Mouse (Mus musculus) gastrocnemius, postnatal 14 days (tissue): ENCODE results near the gene Smarcad1. TPM values are rescaled to one million over a fixed set of nuclear protein-coding genes. Genes with fewer than 3 reads are reported as not detected.

Experiments
- DNase-seq: peaks from one replicate; pipeline ENCODE4 v3.0.0; 2021; ENCODE audit warnings: mixed read lengths
- intact Hi-C: fragments of 180-260 bp; cut with DNase I; formaldehyde crosslinking; loops from one replicate; pipeline ENCODE4 v1.15.1; 2025; ENCODE audit warnings: low total_unique reads
- total RNA-seq, 2 experiments: library from RNA; stranded (reverse); gene quantifications; 2 replicates each; pipeline ENCODE4 v1.2.3; 2021

Gene Smarcad1
- total RNA-seq, 2 experiments from 2014 or later: 13.3 to 13.5 TPM

GRCm38 (mm10) chr6:65061049-65061448 is 18.7 kb downstream of the Smarcad1 start:
- intact Hi-C loops: no loop called here
- DNase-seq: no peak

- no peak for DNase-seq
- intact Hi-C loops: no loop called here
Measured at GRCm38 (mm10) chr6:65075201-65075600, 32.8 kb downstream of the Smarcad1 start.

GRCm38 (mm10) chr6:65079139-65079538 is 36.8 kb downstream of the Smarcad1 start:
- intact Hi-C loops: no loop called here
- no peak for DNase-seq

- DNase-seq: no peak
- intact Hi-C loops: no loop called here
Measured at GRCm38 (mm10) chr6:65114902-65115301, 72.5 kb downstream of the Smarcad1 start.

GRCm38 (mm10) chr6:65117540-65117939 is 75.2 kb downstream of the Smarcad1 start:
- DNase-seq: no peak
- intact Hi-C loops: no loop called here

- intact Hi-C loops: no loop called here
- DNase-seq: peak; percentile 10
Measured at GRCm38 (mm10) chr6:65126074-65126726, 83.8 kb downstream of the Smarcad1 start.

GRCm38 (mm10) chr6:65132376-65132775 is 90.0 kb downstream of the Smarcad1 start:
- intact Hi-C loops: no loop called here
- no peak for DNase-seq

GRCm38 (mm10) chr6:65137802-65138201 is 95.4 kb downstream of the Smarcad1 start:
- intact Hi-C loops: no loop called here

GRCm38 (mm10) chr6:65138243-65138642 is 95.9 kb downstream of the Smarcad1 start:
- DNase-seq: no peak
- intact Hi-C loops: no loop called here

More at GRCm38 (mm10) chr6:65137802-65138201, 95.4 kb downstream of the Smarcad1 start:
- DNase-seq: no peak

- intact Hi-C loops: no loop called here
- DNase-seq: no peak
Measured at GRCm38 (mm10) chr6:65140082-65140749, 97.8 kb downstream of the Smarcad1 start.

GRCm38 (mm10) chr6:65140750-65141243 is 98.4 kb downstream of the Smarcad1 start:
- DNase-seq: no peak
- intact Hi-C loops: no loop called here

GRCm38 (mm10) chr6:65142316-65142715 is 99.9 kb downstream of the Smarcad1 start:
- intact Hi-C loops: no loop called here
- DNase-seq: no peak

- no peak for DNase-seq
- intact Hi-C loops: no loop called here
Measured at GRCm38 (mm10) chr6:65144621-65145205, 102.3 kb downstream of the Smarcad1 start, which contains the start of gene Hpgds. Gene Hpgds, minus strand, starts transcription at chr6:65144908.

- intact Hi-C loops: no loop called here
Measured at GRCm38 (mm10) chr6:65146363-65146762, 104.0 kb downstream of the Smarcad1 start.

GRCm38 (mm10) chr6:65150703-65151102 is 108.3 kb downstream of the Smarcad1 start:
- no peak for DNase-seq
- intact Hi-C loops: no loop called here

More at GRCm38 (mm10) chr6:65146363-65146762, 104.0 kb downstream of the Smarcad1 start:
- no peak for DNase-seq

- intact Hi-C loops: no loop called here
- DNase-seq: no peak
Measured at GRCm38 (mm10) chr6:65153570-65153969, 111.2 kb downstream of the Smarcad1 start.

- DNase-seq: no peak
- intact Hi-C loops: no loop called here
Measured at GRCm38 (mm10) chr6:65157042-65157441, 114.7 kb downstream of the Smarcad1 start.

GRCm38 (mm10) chr6:65159381-65159942 is 117.1 kb downstream of the Smarcad1 start:
- intact Hi-C loops: no loop called here
- no peak for DNase-seq

GRCm38 (mm10) chr6:65164137-65164536 is 121.8 kb downstream of the Smarcad1 start:
- intact Hi-C loops: no loop called here
- DNase-seq: no peak

- intact Hi-C loops: no loop called here
- no peak for DNase-seq
Measured at GRCm38 (mm10) chr6:65164977-65165376, 122.6 kb downstream of the Smarcad1 start.
